ENCODE assay signal across 12 mouse cellular contexts in the genomic region with DNA sequence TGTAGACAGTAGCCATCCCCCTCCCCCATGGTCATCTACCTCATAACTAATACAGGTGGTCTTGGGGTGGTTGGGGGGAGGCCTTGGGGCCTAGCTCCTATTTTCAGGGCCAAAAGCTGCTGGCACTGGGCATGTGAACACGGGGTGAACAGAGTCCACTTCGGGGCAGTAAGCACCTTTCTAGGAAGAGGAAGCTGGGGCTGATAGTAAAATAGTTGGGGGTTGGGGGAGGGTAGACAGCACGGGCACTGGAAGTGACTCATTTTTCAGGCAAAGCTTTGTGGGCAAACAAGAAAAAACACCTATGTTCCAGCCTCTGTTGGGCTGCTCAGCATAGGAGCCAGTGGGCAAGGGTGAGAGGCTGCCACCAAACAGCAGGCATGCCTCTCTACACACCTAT.
DNase-seq lines count a peak whose midpoint lies in the region; ATAC-seq and TF ChIP-seq lines count a peak whose summit lies in the region.
"Had no signal": no experiment of that assay in that cellular context is flagged by ENCODE, and none has a peak within 500 bp of the region (broad histone marks: within the 10 kb centered on the region; RNA-seq: fewer than 3 reads in every experiment).

No protein-coding gene starts in this region.

- no peak; the same call in none of the 2 replicates for TF ChIP-seq RAD21 in CH12.LX (IDR thresholded peaks at IDR 0.05; ENCODE audit: low read depth, low read length)

- no peak overlapping the region for H3K4me2 ChIP-seq in kidney, postnatal 0 days (ENCODE audit: low read length)
- no peak overlapping the region for H3K4me2 ChIP-seq in kidney, embryonic 15.5 days
- peak overlapping the region; percentile 10; the same call in 1 of the 2 replicates for H3K4me2 ChIP-seq in CH12.LX (ENCODE audit: insufficient read depth, low read depth, poor library complexity, severe bottlenecking)
- H3K4me2 ChIP-seq in intestine, postnatal 0 days (replicated peaks; ENCODE audit: low read depth) = no peak overlapping the region
- H3K4me2 ChIP-seq: hindbrain, embryonic 15.5 days had no signal

- no peak for DNase-seq in kidney, postnatal 0 days (ENCODE audit: low spot score)
- DNase-seq in B cell, adult 2 months = peak; percentile 21 to 30
- peak; percentile 56 for DNase-seq in CH12.LX (ENCODE audit: extremely low read depth)
- DNase-seq in ovary, postnatal 36 days (ENCODE audit: low spot score) = no peak
- no peak for DNase-seq in Muller cell, postnatal 12 days (ENCODE audit: inconsistent ontology term)
- DNase-seq: cerebellum, adult 8-10 months; lung, adult 2 months had no signal

- no peaks in the 10 kb centered on the region for H3K9me3 ChIP-seq in kidney, postnatal 0 days (replicated peaks; ENCODE audit: low read length)
- H3K9me3 ChIP-seq in kidney, embryonic 15.5 days (replicated peaks) = no peaks in the 10 kb centered on the region
- no peaks in the 10 kb centered on the region for H3K9me3 ChIP-seq in CH12.LX (replicated peaks; ENCODE audit: low read length)
- no peaks in the 10 kb centered on the region for H3K9me3 ChIP-seq in intestine, postnatal 0 days (ENCODE audit: control insufficient read depth)
- H3K9me3 ChIP-seq: hindbrain, embryonic 15.5 days; limb, embryonic 10.5 days had no signal

- peak overlapping the region; percentile 55; the same call in 1 of the 2 replicates for H3K27ac ChIP-seq in kidney, postnatal 0 days
- H3K27ac ChIP-seq in kidney, embryonic 15.5 days = no peak overlapping the region
- no peak overlapping the region for H3K27ac ChIP-seq in CH12.LX (ENCODE audit: insufficient read depth, low read depth)
- H3K27ac ChIP-seq in intestine, postnatal 0 days (ENCODE audit: low read depth, low read length) = no peak overlapping the region
- H3K27ac ChIP-seq: hindbrain, embryonic 15.5 days; limb, embryonic 10.5 days had no signal

- peak; percentile 46; the same call in 1 of the 2 replicates for TF ChIP-seq EP300 in CH12.LX (IDR thresholded peaks at IDR 0.05; ENCODE audit: low read length)

- no peaks in the 10 kb centered on the region for H3K27me3 ChIP-seq in kidney, postnatal 0 days (ENCODE audit: insufficient read depth, low read length)
- no peaks in the 10 kb centered on the region for H3K27me3 ChIP-seq in kidney, embryonic 15.5 days
- no peaks in the 10 kb centered on the region for H3K27me3 ChIP-seq in CH12.LX (replicated peaks)
- no peaks in the 10 kb centered on the region for H3K27me3 ChIP-seq in intestine, postnatal 0 days (replicated peaks; ENCODE audit: control insufficient read depth, insufficient read depth, low read length)
- H3K27me3 ChIP-seq: hindbrain, embryonic 15.5 days had no signal

- no peak overlapping the region for H3K9ac ChIP-seq in kidney, postnatal 0 days (ENCODE audit: low read depth, low read length)
- no peak overlapping the region for H3K9ac ChIP-seq in kidney, embryonic 15.5 days
- H3K9ac ChIP-seq in CH12.LX (ENCODE audit: insufficient read depth, low read depth) = no peak overlapping the region
- H3K9ac ChIP-seq in intestine, postnatal 0 days (ENCODE audit: low read depth, low read length) = no peak overlapping the region
- H3K9ac ChIP-seq: hindbrain, embryonic 15.5 days had no signal

- WGBS in kidney, postnatal 0 days = 59% methylated on average over 3 of the region's 3 CpGs
- WGBS in kidney, embryonic 15.5 days = 70% methylated on average over 3 of the region's 3 CpGs
- WGBS in intestine, postnatal 0 days = 34% methylated on average over 3 of the region's 3 CpGs

- no peak overlapping the region for H3K4me3 ChIP-seq in kidney, postnatal 0 days (replicated peaks; ENCODE audit: low read depth, low read length)
- H3K4me3 ChIP-seq in kidney, embryonic 15.5 days (replicated peaks) = no peak overlapping the region
- H3K4me3 ChIP-seq in CH12.LX (replicated peaks in 1 of 3; ENCODE audit: low read depth in 2 of 3, low read length in 2 of 3, poor library complexity in 1 of 3) = no peak overlapping the region
- no peak overlapping the region for H3K4me3 ChIP-seq in intestine, postnatal 0 days (ENCODE audit: low read depth, low read length)
- H3K4me3 ChIP-seq: erythroblast, embryonic 14.5 days; hindbrain, embryonic 15.5 days; limb, embryonic 10.5 days had no signal

- no peak for ATAC-seq in kidney, postnatal 0 days (replicated peaks; ENCODE audit: low FRiP score, low read depth)
- ATAC-seq in kidney, embryonic 15.5 days (replicated peaks; ENCODE audit: low FRiP score) = no peak
- ATAC-seq in intestine, postnatal 0 days = 0 out of 2 replicates have a peak, but pooled peaks have one; percentile 35

- in situ Hi-C loops in CH12.LX (cut with MboI; ENCODE audit: low pct_ligation_motif_present, low pct_unique_long_range_greater_than_20kb, low sequenced_read_pairs) = loop anchor here (5.0 kb wide), 1 partner anchor 36 kb away; no protein-coding TSS in a partner anchor

- H3K4me1 ChIP-seq in kidney, postnatal 0 days (replicated peaks; ENCODE audit: insufficient read depth, low read length) = peaks cover 15% of the 10 kb centered on the region
- peaks cover 22% of the 10 kb centered on the region for H3K4me1 ChIP-seq in kidney, embryonic 15.5 days
- peaks cover 29 to 67% of the 10 kb centered on the region in 2 experiments for H3K4me1 ChIP-seq in CH12.LX (ENCODE audit: control insufficient read depth in 1 of 2, insufficient read depth in 2 of 2)
- H3K4me1 ChIP-seq in intestine, postnatal 0 days (replicated peaks; ENCODE audit: control insufficient read depth, insufficient read depth, low read length) = no peaks in the 10 kb centered on the region
- H3K4me1 ChIP-seq: hindbrain, embryonic 15.5 days had no signal

- no peak for TF ChIP-seq CTCF in kidney, postnatal 0 days (IDR thresholded peaks at IDR 0.05; ENCODE audit: low read depth)
- TF ChIP-seq CTCF in CH12.LX (conservative IDR thresholded peaks at IDR 0.05 in 1 of 2, IDR thresholded peaks at IDR 0.05 in 1 of 2; ENCODE audit: low read depth in 2 of 2, low read length in 2 of 2) = no peak
- TF ChIP-seq CTCF in intestine, postnatal 0 days (IDR thresholded peaks at IDR 0.05; ENCODE audit: low read depth) = no peak

- H3K36me3 ChIP-seq in kidney, postnatal 0 days (ENCODE audit: insufficient read depth, low read length) = peaks cover 25% of the 10 kb centered on the region; the same call in 1 of the 2 replicates
- peaks cover 69% of the 10 kb centered on the region for H3K36me3 ChIP-seq in kidney, embryonic 15.5 days
- H3K36me3 ChIP-seq in CH12.LX (replicated peaks in 1 of 2; ENCODE audit: control insufficient read depth in 1 of 2, insufficient read depth in 1 of 2, low read length in 1 of 2) = no peaks in the 10 kb centered on the region
- H3K36me3 ChIP-seq in intestine, postnatal 0 days (ENCODE audit: control insufficient read depth, insufficient read depth) = peaks cover 29% of the 10 kb centered on the region; the same call in 1 of the 2 replicates
- H3K36me3 ChIP-seq: hindbrain, embryonic 15.5 days had no signal

- TF ChIP-seq POLR2A in CH12.LX (IDR thresholded peaks at IDR 0.05; ENCODE audit: low read depth, low read length) = no peak

- dilution Hi-C loops in CH12.LX (cut with MboI; ENCODE audit: extremely low pct_ligation_motif_present, extremely low pct_unique_long_range_greater_than_20kb, low sequenced_read_pairs) = no loop called here

- no peaks in the 10 kb centered on the region for H3K79me2 ChIP-seq in CH12.LX (replicated peaks; ENCODE audit: control insufficient read depth, extremely low read depth, insufficient read depth, poor library complexity, severe bottlenecking)

TF ChIP-seq in CH12.LX, 34 proteins besides CTCF, POLR2A, EP300 and RAD21:
- TF ChIP-seq BHLHE40 (IDR thresholded peaks at IDR 0.05; ENCODE audit: low read depth, low read length) = peak; percentile 85
- no peak for TF ChIP-seq USF2 (conservative IDR thresholded peaks at IDR 0.05; ENCODE audit: low read depth, low read length)
- no peak for TF ChIP-seq RCOR1 (conservative IDR thresholded peaks at IDR 0.05; ENCODE audit: low read depth, low read length)
- TF ChIP-seq ETS1 (conservative IDR thresholded peaks at IDR 0.05; ENCODE audit: low read depth, low read length) = peak; percentile 26
- peak; percentile 83 for TF ChIP-seq CHD2 (IDR thresholded peaks at IDR 0.05; ENCODE audit: low read length)
- peak; percentile 43; the same call in 1 of the 2 replicates for TF ChIP-seq ELF1 (IDR thresholded peaks at IDR 0.05; ENCODE audit: low read depth, low read length)
- TF ChIP-seq IRF4 (IDR thresholded peaks at IDR 0.05; ENCODE audit: low read depth, low read length) = peak; percentile 40; the same call in 1 of the 2 replicates

Comparison
In these comparisons a context has a peak if more than half of its experiments do, and no peak if none do; other contexts are left out.
1. DNase-seq: peak in B cell, adult 2 months (2 of 2) and CH12.LX (single experiment); none in kidney, postnatal 0 days (single experiment), ovary, postnatal 36 days (single experiment) and Muller cell, postnatal 12 days (single experiment).